Mouse (Mus musculus): ENCODE measurements around the gene Ranbp17.

GRCm38 (mm10) chr11:33398701-33399100 is 114.8 kb downstream of the Ranbp17 start:
- TF ChIP-seq CTCF (IDR thresholded peaks at IDR 0.05; ENCODE audit: low read depth) (no peak), EP300 (IDR thresholded peaks at IDR 0.05; ENCODE audit: low read depth) (no peak)
